Mouse (Mus musculus) embryonic facial prominence, embryonic 14.5 days (tissue): ENCODE data around the gene Prpsap1. TPM values are rescaled to one million over a fixed set of nuclear protein-coding genes. Genes with fewer than 3 reads are reported as not detected.

Experiments
- polyA plus RNA-seq: library from polyadenylated mRNA; unstranded; fragments of >200 nt; fragmentation: Nextera tagmentation; extraction: Ambion mirVana; gene quantifications from 2 replicates; pipeline ENCODE4 v1.2.1, GENCODE M21; 2014

The Prpsap1 gene
- polyA plus RNA-seq, 1 experiment from 2014 or later, result 122 TPM

Other genes starting within 250 kb of the Prpsap1 start
- gene Srp68, start 220.0 kb downstream of the Prpsap1 start, polyA plus RNA-seq, result 91.9 and 92.5 TPM in 2 replicates
- 0.29 and 0.60 TPM in 2 replicates for gene Galr2, start 213.3 kb downstream of the Prpsap1 start, polyA plus RNA-seq
- gene Exoc7, start 187.0 kb downstream of the Prpsap1 start, polyA plus RNA-seq, result 60.5 and 71.2 TPM in 2 replicates
- gene Foxj1, start 158.8 kb downstream of the Prpsap1 start, polyA plus RNA-seq, result 7.1 and 13.7 TPM in 2 replicates
- 17.7 and 18.2 TPM in 2 replicates for gene Rnf157, start 81.2 kb downstream of the Prpsap1 start, polyA plus RNA-seq
- gene Ubald2, start 60.1 kb downstream of the Prpsap1 start, polyA plus RNA-seq, result 46.3 and 47.6 TPM in 2 replicates
- 0.14 and 0.30 TPM in 2 replicates for gene Qrich2, start 28.0 kb downstream of the Prpsap1 start, polyA plus RNA-seq
- 7.8 and 8.4 TPM in 2 replicates for gene Sphk1, start 36.7 kb upstream of the Prpsap1 start, polyA plus RNA-seq
- gene Ube2o, start 87.2 kb upstream of the Prpsap1 start, polyA plus RNA-seq, result 15.4 and 17.4 TPM in 2 replicates
- not detected in 2 replicates for gene Aanat, start 92.2 kb upstream of the Prpsap1 start, polyA plus RNA-seq
- gene Rhbdf2, start 132.8 kb upstream of the Prpsap1 start, polyA plus RNA-seq, result 3.6 and 4.4 TPM in 2 replicates
- gene Prcd, start 159.3 kb upstream of the Prpsap1 start, polyA plus RNA-seq, result 0.84 and 2.3 TPM in 2 replicates
- 17.8 and 20.5 TPM in 2 replicates for gene Cygb, start 160.1 kb upstream of the Prpsap1 start, polyA plus RNA-seq